27 mouse cellular contexts compared by ENCODE assay signal in the genomic region with DNA sequence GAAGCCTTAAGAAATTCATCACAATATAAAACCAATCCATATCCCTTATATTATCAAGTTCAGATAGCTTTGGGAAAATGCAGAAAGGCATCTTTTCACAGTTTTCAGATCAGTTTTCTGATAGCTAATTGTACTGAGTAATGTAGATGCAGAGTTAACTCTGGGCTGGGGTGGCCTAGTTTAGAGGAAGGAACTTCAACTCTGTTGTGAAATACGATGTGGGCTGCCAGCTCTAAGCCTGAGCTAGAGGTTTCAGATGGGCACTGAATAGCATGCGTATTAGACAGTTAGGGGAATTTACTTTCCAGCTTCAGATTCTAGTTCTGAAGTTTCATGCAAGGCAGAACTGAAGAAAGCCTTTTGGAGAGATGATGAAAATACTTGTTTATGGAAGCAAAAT.
"Had no signal": no experiment of that assay in that cellular context is flagged by ENCODE, and none has a peak within 500 bp of the region (broad histone marks: within the 10 kb centered on the region; RNA-seq: fewer than 3 reads in every experiment).

No protein-coding gene starts in this region.

- H3K4me2 ChIP-seq: heart, embryonic 11.5 days; heart, embryonic 13.5 days; heart, embryonic 15.5 days; hindbrain, embryonic 13.5 days; hindbrain, embryonic 15.5 days; kidney, embryonic 15.5 days; limb, embryonic 13.5 days; limb, embryonic 15.5 days; liver, embryonic 12.5 days had no signal

- DNase-seq: gastrocnemius, adult 2 months; gastrocnemius, postnatal 10 days; gastrocnemius, postnatal 25 days; heart, adult 11 months; heart, adult 2 months; heart, postnatal 14 days; heart, postnatal 36 days; kidney, adult 11 months; kidney, adult 2 months; kidney, adult 9 months; kidney, postnatal 14 days; kidney, postnatal 36 days; layer of hippocampus, adult 9-11 months; layer of hippocampus, postnatal 36 days; left cerebral cortex, postnatal 4 days had no signal

- H3K9ac ChIP-seq: heart, embryonic 13.5 days; heart, embryonic 15.5 days; hindbrain, embryonic 13.5 days; hindbrain, embryonic 15.5 days; kidney, embryonic 15.5 days; limb, embryonic 13.5 days; limb, embryonic 15.5 days; liver, embryonic 12.5 days; liver, embryonic 14.5 days had no signal

- H3K27ac ChIP-seq: gastrocnemius, adult 2 months; heart, adult 2 months; heart, embryonic 13.5 days; heart, embryonic 15.5 days; hindbrain, embryonic 13.5 days; hindbrain, embryonic 15.5 days; kidney, embryonic 15.5 days; kidney, postnatal 0 days; limb, embryonic 13.5 days; limb, embryonic 15.5 days; liver, embryonic 12.5 days; liver, embryonic 14.5 days had no signal

- H3K4me3 ChIP-seq: gastrocnemius, adult 2 months; heart, adult 2 months; heart, embryonic 13.5 days; heart, embryonic 15.5 days; hindbrain, embryonic 13.5 days; hindbrain, embryonic 15.5 days; kidney, embryonic 15.5 days; limb, embryonic 13.5 days; limb, embryonic 15.5 days; liver, embryonic 12.5 days had no signal

- H3K27me3 ChIP-seq: heart, embryonic 13.5 days; heart, embryonic 15.5 days; hindbrain, embryonic 13.5 days; hindbrain, embryonic 15.5 days; kidney, embryonic 15.5 days; limb, embryonic 13.5 days; limb, embryonic 15.5 days; liver, embryonic 12.5 days had no signal

- H3K9me3 ChIP-seq: heart, embryonic 15.5 days; hindbrain, embryonic 13.5 days; hindbrain, embryonic 15.5 days; kidney, embryonic 15.5 days; limb, embryonic 13.5 days; limb, embryonic 15.5 days; liver, embryonic 12.5 days had no signal

- ATAC-seq: intestine, embryonic 16.5 days; liver, embryonic 12.5 days had no signal

- H3K4me1 ChIP-seq: heart, embryonic 13.5 days; heart, embryonic 15.5 days; hindbrain, embryonic 13.5 days; hindbrain, embryonic 15.5 days; kidney, embryonic 15.5 days; limb, embryonic 13.5 days; limb, embryonic 15.5 days; liver, embryonic 12.5 days had no signal

- H3K36me3 ChIP-seq: heart, embryonic 13.5 days; heart, embryonic 15.5 days; hindbrain, embryonic 13.5 days; hindbrain, embryonic 15.5 days; kidney, embryonic 15.5 days; limb, embryonic 13.5 days; limb, embryonic 15.5 days; liver, embryonic 12.5 days had no signal
